Mouse (Mus musculus): Measurements from ENCODE around the gene Enpp3. TPM values are rescaled to one million over a fixed set of nuclear protein-coding genes. Genes with fewer than 3 reads are reported as not detected.
A peak's percentile ranks its signal among the peaks of the same experiment; 100 is the strongest.
"Not testable (repeated sequence)": the region's sequence is repeated elsewhere in the genome, so short reads cannot be mapped to it uniquely, and the experiment has no call there.

Enpp3 gene
- total RNA-seq, 2 experiments from 2014 or later, result 0.32 to 0.56 TPM

GRCm38 (mm10) chr10:24823265-24823664 lies 19.4 kb downstream of the Enpp3 start:
- no peak for DNase-seq (ENCODE audit: low spot score in 2 of 2)

- DNase-seq (ENCODE audit: low spot score in 2 of 2), result no peak
These were observed 19.8 kb downstream of the Enpp3 start for GRCm38 (mm10) chr10:24822842-24823241.

- no peak for DNase-seq (ENCODE audit: low spot score in 2 of 2)
These were observed 20.5 kb downstream of the Enpp3 start for GRCm38 (mm10) chr10:24821990-24822676.

- no peak for DNase-seq (ENCODE audit: low spot score in 2 of 2)
These were observed 23.1 kb downstream of the Enpp3 start for GRCm38 (mm10) chr10:24819526-24819925.

- DNase-seq (ENCODE audit: low spot score in 2 of 2), result no peak
These were observed 32.0 kb downstream of the Enpp3 start for GRCm38 (mm10) chr10:24810639-24811038.

GRCm38 (mm10) chr10:24806756-24807155 lies 35.9 kb downstream of the Enpp3 start:
- no peak for DNase-seq (ENCODE audit: low spot score in 2 of 2)

- no peak for DNase-seq (ENCODE audit: low spot score in 2 of 2)
These were observed 36.7 kb downstream of the Enpp3 start for GRCm38 (mm10) chr10:24805876-24806275.

GRCm38 (mm10) chr10:24805173-24805572 lies 37.5 kb downstream of the Enpp3 start:
- no peak for DNase-seq (ENCODE audit: low spot score in 2 of 2)

- not testable (repeated sequence) for DNase-seq (ENCODE audit: low spot score in 2 of 2)
These were observed 39.8 kb downstream of the Enpp3 start for GRCm38 (mm10) chr10:24802742-24803244.

GRCm38 (mm10) chr10:24801796-24802195 lies 40.8 kb downstream of the Enpp3 start:
- DNase-seq (ENCODE audit: low spot score in 2 of 2), result no peak

- peak in 1 of 2 experiments; percentile 69 for DNase-seq (ENCODE audit: low spot score in 2 of 2)
These were observed 45.4 kb downstream of the Enpp3 start for GRCm38 (mm10) chr10:24797246-24797645.

- no peak for DNase-seq (ENCODE audit: low spot score in 2 of 2)
These were observed 49.9 kb downstream of the Enpp3 start for GRCm38 (mm10) chr10:24792756-24793155.

GRCm38 (mm10) chr10:24789747-24790545 lies 52.7 kb downstream of the Enpp3 start:
- peak in 1 of 2 experiments; percentile 47 for DNase-seq (ENCODE audit: low spot score in 2 of 2)

GRCm38 (mm10) chr10:24785345-24785744 lies 57.3 kb downstream of the Enpp3 start:
- no peak for DNase-seq (ENCODE audit: low spot score in 2 of 2)

- DNase-seq (ENCODE audit: low spot score in 2 of 2), result no peak
These were observed 57.9 kb downstream of the Enpp3 start for GRCm38 (mm10) chr10:24784624-24785276.

GRCm38 (mm10) chr10:24783946-24784345 lies 58.7 kb downstream of the Enpp3 start:
- DNase-seq (ENCODE audit: low spot score in 2 of 2), result no peak

GRCm38 (mm10) chr10:24778643-24779020 lies 64.0 kb downstream of the Enpp3 start:
- peak in 1 of 2 experiments; percentile 34 for DNase-seq (ENCODE audit: low spot score in 2 of 2)

- no peak for DNase-seq (ENCODE audit: low spot score in 2 of 2)
These were observed 64.5 kb downstream of the Enpp3 start for GRCm38 (mm10) chr10:24777916-24778642.

GRCm38 (mm10) chr10:24769496-24769895 lies 73.1 kb downstream of the Enpp3 start:
- no peak for DNase-seq (ENCODE audit: low spot score in 2 of 2)

- DNase-seq (ENCODE audit: low spot score in 2 of 2), result no peak
These were observed 74.9 kb downstream of the Enpp3 start for GRCm38 (mm10) chr10:24767695-24768094.

GRCm38 (mm10) chr10:24766061-24766460 lies 76.6 kb downstream of the Enpp3 start:
- DNase-seq (ENCODE audit: low spot score in 2 of 2), result no peak
